Mouse (Mus musculus) spleen, adult 2 months (tissue): ENCODE results near the gene Fndc3b.

Source experiments
- CTCF ChIP-seq: fragments of 200-500 bp; IDR thresholded peaks from 2 replicates; pipeline ENCODE4 v1.5.1; 2011; ENCODE audit warnings: mild to moderate bottlenecking, inconsistent platforms; ENCODE audit not compliant: insufficient read depth, insufficient read length, insufficient replicate concordance; ENCODE audit errors: extremely low read depth
- POLR2A ChIP-seq: fragments of 200-500 bp; IDR thresholded peaks from 2 replicates; pipeline ENCODE4 v1.6.1; 2011; ENCODE audit warnings: low read depth, low read length, inconsistent platforms

GRCm38 (mm10) chr3:27485141-27485540 is 226.0 kb downstream of the Fndc3b start:
- TF ChIP-seq CTCF (no peak), POLR2A (no peak)
